Comparison of ENCODE assay signal across 24 mouse cellular contexts in the genomic region with DNA sequence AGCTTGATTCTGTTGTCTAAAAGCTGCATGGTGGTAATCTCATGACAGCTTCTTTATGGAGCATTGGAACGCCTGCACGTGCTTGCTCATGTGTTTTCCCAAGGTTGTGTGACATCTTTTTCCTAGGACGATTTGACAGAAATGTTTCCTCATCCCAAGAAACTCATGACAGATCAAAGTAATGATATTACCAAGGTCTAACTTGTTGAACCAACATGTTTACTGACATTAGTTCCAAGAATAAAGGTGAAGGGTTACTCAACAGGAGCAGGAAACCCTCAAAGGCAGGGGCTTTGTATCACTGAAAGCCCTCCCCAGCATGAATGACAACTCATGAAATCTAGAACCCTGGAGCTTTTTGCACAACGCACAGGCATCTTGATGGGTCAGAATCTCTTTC. TPM values are rescaled to one million over a fixed set of nuclear protein-coding genes. Genes with fewer than 3 reads are reported as not detected.
DNase-seq lines count a peak whose midpoint lies in the region; ATAC-seq and TF ChIP-seq lines count a peak whose summit lies in the region.
"Had no signal": no experiment of that assay in that cellular context is flagged by ENCODE, and none has a peak within 500 bp of the region (broad histone marks: within the 10 kb centered on the region; RNA-seq: fewer than 3 reads in every experiment).

No protein-coding gene starts in this region.

- H3K4me2 ChIP-seq in liver, embryonic 11.5 days: no peak overlapping the region
- H3K4me2 ChIP-seq in forebrain, embryonic 14.5 days (ENCODE audit: low read length): no peak overlapping the region

- peaks cover 32% of the 10 kb centered on the region for H3K4me1 ChIP-seq in liver, adult 2 months (ENCODE audit: control insufficient read depth, insufficient read depth, low read length)
- no peaks in the 10 kb centered on the region for H3K4me1 ChIP-seq in liver, embryonic 11.5 days (replicated peaks; ENCODE audit: control insufficient read depth, insufficient read depth, low read length)
- H3K4me1 ChIP-seq in forebrain, embryonic 14.5 days (ENCODE audit: control insufficient read depth, insufficient read depth, low read length): no peaks in the 10 kb centered on the region

- H3K27me3 ChIP-seq in liver, adult 2 months (ENCODE audit: control insufficient read depth, insufficient read depth, low read length): no peaks in the 10 kb centered on the region
- no peaks in the 10 kb centered on the region for H3K27me3 ChIP-seq in liver, embryonic 11.5 days (replicated peaks; ENCODE audit: control insufficient read depth, insufficient read depth, low read length)
- no peaks in the 10 kb centered on the region for H3K27me3 ChIP-seq in forebrain, embryonic 14.5 days (replicated peaks; ENCODE audit: control insufficient read depth, insufficient read depth, low read length)
- H3K27me3 ChIP-seq: CH12.LX had no signal

- no peaks in the 10 kb centered on the region for H3K36me3 ChIP-seq in liver, adult 2 months (ENCODE audit: control insufficient read depth, insufficient read depth, low read length)
- no peaks in the 10 kb centered on the region for H3K36me3 ChIP-seq in liver, embryonic 11.5 days (ENCODE audit: control insufficient read depth, insufficient read depth, low read length)
- no peaks in the 10 kb centered on the region for H3K36me3 ChIP-seq in forebrain, embryonic 14.5 days (ENCODE audit: control insufficient read depth, insufficient read depth, low read length)
- H3K36me3 ChIP-seq: G1E had no signal

- ATAC-seq in liver, embryonic 11.5 days (replicated peaks; ENCODE audit: low FRiP score): no peak
- no peak for ATAC-seq in forebrain, embryonic 14.5 days
- ATAC-seq: activated CD4-positive, CD25-positive, alpha-beta regulatory T cell, adult 4 months; CD4-positive, CD25-positive, alpha-beta regulatory T cell, adult 4 months; Patski had no signal

- H3K9ac ChIP-seq in liver, adult 2 months (ENCODE audit: low read depth, low read length): no peak overlapping the region
- no peak overlapping the region for H3K9ac ChIP-seq in liver, embryonic 11.5 days (ENCODE audit: low read depth, low read length)
- H3K9ac ChIP-seq in forebrain, embryonic 14.5 days (ENCODE audit: low read length): no peak overlapping the region

- no peak for TF ChIP-seq POLR2A in liver, adult 2 months (IDR thresholded peaks at IDR 0.05; ENCODE audit: extremely low read depth, insufficient read depth, low read length)

- TF ChIP-seq CTCF in liver, adult 2 months (IDR thresholded peaks at IDR 0.05; ENCODE audit: low read depth, low read length): no peak

- H3K79me2 ChIP-seq in liver, adult 2 months (ENCODE audit: control insufficient read depth, insufficient read depth, low read length): no peaks in the 10 kb centered on the region

- H3K4me3 ChIP-seq in liver, adult 2 months (ENCODE audit: insufficient read depth, low read depth, low read length): no peak overlapping the region
- no peak overlapping the region for H3K4me3 ChIP-seq in liver, embryonic 11.5 days (ENCODE audit: low read depth, low read length)
- no peak overlapping the region for H3K4me3 ChIP-seq in forebrain, embryonic 14.5 days (ENCODE audit: low read depth, low read length)

- DNase-seq in adrenal gland, postnatal 14 days: peak; percentile 9
- DNase-seq in adrenal gland, adult 2 months: no peak
- peak; percentile 86 for DNase-seq in liver, adult 2 months (ENCODE audit: extremely low read depth, low read depth, low spot score)
- DNase-seq in liver, embryonic 11.5 days (ENCODE audit: low spot score): no peak
- peak; percentile 55 for DNase-seq in fat pad, adult 2 months (ENCODE audit: extremely low read depth, low read depth, low spot score)
- peak; percentile 38 for DNase-seq in gonadal fat pad, adult 2 months (ENCODE audit: low read depth)
- no peak for DNase-seq in layer of hippocampus, adult 9-11 months
- DNase-seq in forebrain, embryonic 14.5 days (ENCODE audit: low spot score): no peak
- DNase-seq: adrenal gland, adult 8-10 months; adrenal gland, postnatal 10 days; adrenal gland, postnatal 25 days; adrenal gland, postnatal 36 days; B cell, adult 2 months; cerebellum, adult 11 months; cerebellum, adult 11-12 months; cerebellum, adult 18-20 months; cerebellum, adult 2 months had no signal

- WGBS in liver, adult 2 months: 24% methylated on average over 4 of the region's 4 CpGs
- 82% methylated on average over 4 of the region's 4 CpGs for WGBS in liver, embryonic 11.5 days
- 85% methylated on average over 4 of the region's 4 CpGs for whole genome bisulfite sequencing in forebrain, embryonic 14.5 days

- no peaks in the 10 kb centered on the region for H3K9me3 ChIP-seq in liver, embryonic 11.5 days (ENCODE audit: control insufficient read depth, low read length)
- no peaks in the 10 kb centered on the region for H3K9me3 ChIP-seq in forebrain, embryonic 14.5 days (replicated peaks; ENCODE audit: control insufficient read depth, low read length)

- H3K27ac ChIP-seq in liver, adult 2 months (replicated peaks; ENCODE audit: insufficient read depth, low read depth, low read length): peak overlapping the region; percentile 98
- no peak overlapping the region for H3K27ac ChIP-seq in liver, embryonic 11.5 days (ENCODE audit: low read depth, low read length)
- no peak overlapping the region for H3K27ac ChIP-seq in forebrain, embryonic 14.5 days (ENCODE audit: low read depth, low read length)

RNA-seq across cellular contexts. Expression of a gene that starts 42.6 kb away (rescaled TPM):
- 77.9 and 82.2 TPM in 2 replicates for total RNA-seq in adrenal gland, postnatal 14 days (2021)
- 10 to 100 TPM; 58.7 to 77.9 TPM for total RNA-seq in adrenal gland, adult 2 months (2021)
- 12.8 and 13.8 TPM in 2 replicates for polyA plus RNA-seq in adrenal gland, adult 2 months (2012; rRNA removed)
- total RNA-seq in liver, adult 2 months (2014; rRNA removed): 221 and 394 TPM in 2 replicates
- 233 and 293 TPM in 2 replicates for polyA plus RNA-seq in liver, adult 2 months (2012; rRNA removed)
- polyA plus RNA-seq in liver, embryonic 11.5 days (2014; fragmentation: Nextera tagmentation; extraction: Ambion mirVana): 19.8 and 21.9 TPM in 2 replicates
- polyA plus RNA-seq in gonadal fat pad, adult 2 months (2012; rRNA removed): 23.3 and 45.7 TPM in 2 replicates
- 4.6 and 5.0 TPM in 2 replicates for polyA plus RNA-seq in forebrain, embryonic 14.5 days (2014; fragmentation: Nextera tagmentation; extraction: Ambion mirVana)
- total RNA-seq: MEL had no signal
- polyA plus RNA-seq: C2C12, G1E had no signal

Comparison
In these comparisons a context has a peak if more than half of its experiments do, and no peak if none do; other contexts are left out.
1. DNase-seq: peak in adrenal gland, postnatal 14 days (single experiment), liver, adult 2 months (single experiment), fat pad, adult 2 months (single experiment) and gonadal fat pad, adult 2 months (single experiment); none in adrenal gland, adult 2 months (single experiment), liver, embryonic 11.5 days (single experiment), layer of hippocampus, adult 9-11 months (single experiment) and forebrain, embryonic 14.5 days (single experiment).